ENCODE assay signal across 8 mouse cellular contexts in genomic region chr6:108659726-108660205, GRCm38 (mm10). TPM values are rescaled to one million over a fixed set of nuclear protein-coding genes. Genes with fewer than 3 reads are reported as not detected.
A peak's percentile ranks its signal among the peaks of the same experiment; 100 is the strongest.
DNase-seq lines count a peak whose midpoint lies in the region; ATAC-seq lines count a peak whose summit lies in the region.

No protein-coding gene starts in this region.

- peak overlapping the region; percentile 35 for H3K9ac ChIP-seq in hindbrain, embryonic 11.5 days (ENCODE audit: low read depth, low read length)

- under 1% methylated on average over 25 of the region's 35 CpGs for WGBS in hindbrain, embryonic 11.5 days

- DNase-seq in adrenal gland, adult 2 months, result peak; percentile 97
- peak; percentile 87 to 96 for DNase-seq in cerebellum, postnatal 25 days
- peak; percentile 61 to 80 for DNase-seq in frontal cortex, postnatal 25 days (ENCODE audit: low spot score in 2 of 2)
- DNase-seq in hindbrain, embryonic 11.5 days (ENCODE audit: low spot score), result peak; percentile 62
- DNase-seq in left cerebral cortex, adult 9 months (ENCODE audit: low spot score in 2 of 2), result peak; percentile 89 to 92
- peak; percentile 90 to 95 for DNase-seq in lung, postnatal 4 days
- DNase-seq in right cerebral cortex, postnatal 14 days, result peak; percentile 85
- DNase-seq in B cell, adult 2 months, result no peak

- H3K9me3 ChIP-seq in hindbrain, embryonic 11.5 days (ENCODE audit: control insufficient read depth, low read length), result no peaks in the 10 kb centered on the region

- H3K27ac ChIP-seq in hindbrain, embryonic 11.5 days (ENCODE audit: low read depth, low read length), result peak overlapping the region; percentile 75

- H3K36me3 ChIP-seq in hindbrain, embryonic 11.5 days (ENCODE audit: control insufficient read depth, insufficient read depth, low read length), result no peaks in the 10 kb centered on the region

- peaks cover 10% of the 10 kb centered on the region for H3K27me3 ChIP-seq in hindbrain, embryonic 11.5 days (ENCODE audit: control insufficient read depth, insufficient read depth, low read length)

- H3K4me1 ChIP-seq in hindbrain, embryonic 11.5 days (replicated peaks; ENCODE audit: control insufficient read depth, insufficient read depth, low read length), result no peaks in the 10 kb centered on the region; the same call in 1 of the 2 replicates

- peak overlapping the region; percentile 58 for H3K4me3 ChIP-seq in hindbrain, embryonic 11.5 days (ENCODE audit: low read depth, low read length)

- H3K4me2 ChIP-seq in hindbrain, embryonic 11.5 days (replicated peaks; ENCODE audit: low read depth, low read length), result peak overlapping the region; percentile 100

- ATAC-seq in hindbrain, embryonic 11.5 days (ENCODE audit: low FRiP score), result peak; percentile 74

RNA-seq across cellular contexts. Expression of gene Bhlhe40, which starts 0.7 kb away (rescaled TPM):
- total RNA-seq in adrenal gland, adult 2 months (2021), result 10 to 100 TPM; 61.4 to 91.7 TPM
- 26.4 and 50.5 TPM in 2 replicates for polyA plus RNA-seq in adrenal gland, adult 2 months (2012; rRNA removed)
- 2.1 and 3.0 TPM in 2 replicates for polyA plus RNA-seq in hindbrain, embryonic 11.5 days (2014; fragmentation: Nextera tagmentation; extraction: Ambion mirVana)

Comparison
In these comparisons a context has a peak if more than half of its experiments do, and no peak if none do; other contexts are left out.
1. DNase-seq: peak in adrenal gland, adult 2 months (single experiment), cerebellum, postnatal 25 days (2 of 2), frontal cortex, postnatal 25 days (2 of 2), hindbrain, embryonic 11.5 days (single experiment), left cerebral cortex, adult 9 months (2 of 2), lung, postnatal 4 days (2 of 2) and right cerebral cortex, postnatal 14 days (single experiment); none in B cell, adult 2 months (0 of 2).